Mouse (Mus musculus) liver, embryonic 13.5 days (tissue): ENCODE measurements around the gene Gm26602. TPM values are rescaled to one million over a fixed set of nuclear protein-coding genes. Genes with fewer than 3 reads are reported as not detected.
A peak's percentile ranks its signal among the peaks of the same experiment; 100 is the strongest.
"Not testable (repeated sequence)": the region's sequence is repeated elsewhere in the genome, so short reads cannot be mapped to it uniquely, and the experiment has no call there.

Experiments used
- ATAC-seq: fragments of 200-750 bp; cut with Nextera tagmentation; 2 replicates; pipeline ENCODE4 v1.8.0; 2017; ENCODE audit warnings: low read depth, mild to moderate bottlenecking, moderate number of reproducible peaks, moderate library complexity
- DNase-seq: peaks from one replicate; pipeline ENCODE4 v3.0.0; 2022
- H3K27ac ChIP-seq: fragments of 300-500 bp; sonication (generic); 2 replicates; pipeline ENCODE4 v1.5.1; 2015; ENCODE audit warnings: moderate library complexity, mild to moderate bottlenecking, inconsistent platforms
- H3K27me3 ChIP-seq: fragments of 300-500 bp; sonication (generic); 2 replicates; pipeline ENCODE4 v1.6.1; 2015; ENCODE audit warnings: mild to moderate bottlenecking, inconsistent platforms
- H3K36me3 ChIP-seq: fragments of 300-500 bp; sonication (generic); 2 replicates; pipeline ENCODE4 v1.6.1; 2015; ENCODE audit warnings: mild to moderate bottlenecking, inconsistent platforms
- H3K4me1 ChIP-seq: fragments of 300-500 bp; sonication (generic); replicated peaks from 2 replicates; pipeline ENCODE4 v1.6.1; 2015; ENCODE audit warnings: inconsistent platforms
- H3K4me2 ChIP-seq: fragments of 300-500 bp; sonication (generic); 2 replicates; pipeline ENCODE4 v1.6.1; 2015; ENCODE audit warnings: inconsistent platforms, mild to moderate bottlenecking, moderate library complexity
- H3K4me3 ChIP-seq: fragments of 300-500 bp; sonication (generic); replicated peaks from 2 replicates; pipeline ENCODE4 v1.5.1; 2015; ENCODE audit warnings: mild to moderate bottlenecking, inconsistent platforms
- H3K9ac ChIP-seq: fragments of 300-500 bp; sonication (generic); 2 replicates; pipeline ENCODE4 v1.6.1; 2015; ENCODE audit warnings: mild to moderate bottlenecking, inconsistent platforms
- H3K9me3 ChIP-seq: fragments of 300-500 bp; sonication (generic); replicated peaks from 2 replicates; pipeline ENCODE4 v1.6.1; 2016; ENCODE audit warnings: inconsistent platforms
- WGBS: fragments of 180-500 bp; shearing (Covaris S2); methylation state at CpG from one replicate; pipeline ENCODE4 v1.1.7; 2015; ENCODE audit not compliant: insufficient replicate concordance; 5-methylcytosine and 5-hydroxymethylcytosine counted together
- polyA plus RNA-seq: library from polyadenylated mRNA; unstranded; fragments of >200 nt; fragmentation: Nextera tagmentation; extraction: Ambion mirVana; gene quantifications from 2 replicates; pipeline ENCODE4 v1.2.1, GENCODE M21; 2015

Gene Gm26602
- polyA plus RNA-seq, 1 experiment from 2014 or later = not detected

GRCm38 (mm10) chr10:79886611-79887010 lies 24.0 kb upstream of the Gm26602 start:
- Histone ChIP-seq H3K27me3 (peaks cover 13% of the 10 kb centered on the region; the same call in 1 of the 2 replicates), H3K9ac (no peak overlapping the region), H3K4me2 (no peak overlapping the region), H3K27ac (no peak overlapping the region), H3K4me1 (peaks cover 24% of the 10 kb centered on the region), H3K9me3 (no peaks in the 10 kb centered on the region), H3K36me3 (no peaks in the 10 kb centered on the region), H3K4me3 (no peak overlapping the region)
- no peak for DNase-seq
- 74% methylated on average over 8 of the region's 8 CpGs for WGBS
- no peak for ATAC-seq

- Histone ChIP-seq H3K4me1 (peaks cover 2% of the 10 kb centered on the region; the same call in 1 of the 2 replicates), H3K9me3 (no peaks in the 10 kb centered on the region), H3K27me3 (no peaks in the 10 kb centered on the region), H3K36me3 (no peaks in the 10 kb centered on the region), H3K9ac (no peak overlapping the region), H3K4me2 (no peak overlapping the region), H3K4me3 (no peak overlapping the region), H3K27ac (no peak overlapping the region)
- WGBS = 66% methylated on average over 2 of the region's 2 CpGs
- no peak for DNase-seq
- ATAC-seq = no peak
These were observed 21.3 kb upstream of the Gm26602 start for GRCm38 (mm10) chr10:79889386-79889785.

GRCm38 (mm10) chr10:79890670-79891069 lies 20.0 kb upstream of the Gm26602 start, which contains the start of gene Cfd:
TSS of gene Cfd (plus strand) at chr10:79890853.
- Histone ChIP-seq H3K4me1 (0 out of 2 replicates have a peak, but pooled peaks cover 2% of the 10 kb centered on the region), H3K4me3 (no peak within 1 kb of the TSS), H3K27ac (no peak within 1 kb of the TSS), H3K9me3 (no peaks in the 10 kb centered on the region), H3K9ac (no peak within 1 kb of the TSS), H3K36me3 (peaks cover 7% of the 10 kb centered on the region; the same call in 1 of the 2 replicates), H3K4me2 (no peak within 1 kb of the TSS), H3K27me3 (no peaks in the 10 kb centered on the region)
- DNase-seq = no peak
- WGBS = 54% methylated on average over 5 of the region's 5 CpGs
- no peak for ATAC-seq

- peak; percentile 69 for DNase-seq
- H3K27me3 ChIP-seq, H3K27ac ChIP-seq, H3K4me2 ChIP-seq, H3K9ac ChIP-seq, H3K4me3 ChIP-seq, H3K9me3 ChIP-seq: not testable (repeated sequence)
- peak; percentile 42; the same call in 1 of the 2 replicates for ATAC-seq
- WGBS = 38% methylated on average over 22 of the region's 22 CpGs
- Histone ChIP-seq H3K36me3 (peaks cover 17% of the 10 kb centered on the region), H3K4me1 (peaks cover 12% of the 10 kb centered on the region)
These were observed 18.1 kb upstream of the Gm26602 start for GRCm38 (mm10) chr10:79892451-79893118.

GRCm38 (mm10) chr10:79896306-79896705 lies 14.3 kb upstream of the Gm26602 start:
- Histone ChIP-seq H3K27ac (no peak overlapping the region), H3K4me1 (peaks cover 25% of the 10 kb centered on the region), H3K9me3 (no peaks in the 10 kb centered on the region), H3K27me3 (no peaks in the 10 kb centered on the region), H3K4me3 (no peak overlapping the region), H3K36me3 (peaks cover 34% of the 10 kb centered on the region), H3K4me2 (no peak overlapping the region), H3K9ac (no peak overlapping the region)
- WGBS = 88% methylated on average over 16 of the region's 16 CpGs
- ATAC-seq (no peak), DNase-seq (no peak)

GRCm38 (mm10) chr10:79896814-79897213 lies 13.8 kb upstream of the Gm26602 start:
- DNase-seq (no peak), ATAC-seq (peak; percentile 23)
- H3K4me1 ChIP-seq = peaks cover 25% of the 10 kb centered on the region
- WGBS = 76% methylated on average over 13 of the region's 13 CpGs
- peaks cover 34% of the 10 kb centered on the region for H3K36me3 ChIP-seq
- no peak overlapping the region for H3K9ac ChIP-seq
- H3K4me3 ChIP-seq = no peak overlapping the region
- peak overlapping the region; percentile 31 for H3K27ac ChIP-seq
- H3K4me2 ChIP-seq = no peak overlapping the region
- no peaks in the 10 kb centered on the region for H3K27me3 ChIP-seq
- H3K9me3 ChIP-seq = no peaks in the 10 kb centered on the region

- Histone ChIP-seq H3K27me3 (no peaks in the 10 kb centered on the region), H3K9me3 (no peaks in the 10 kb centered on the region), H3K36me3 (peaks cover 38% of the 10 kb centered on the region), H3K27ac (peak overlapping the region; percentile 50), H3K4me2 (peak overlapping the region; percentile 29), H3K4me1 (peaks cover 25% of the 10 kb centered on the region), H3K9ac (no peak overlapping the region; the same call in 1 of the 2 replicates), H3K4me3 (no peak overlapping the region)
- DNase-seq (no peak), ATAC-seq (peak; percentile 60)
- WGBS = 55% methylated on average over 20 of the region's 20 CpGs
These were observed 13.1 kb upstream of the Gm26602 start for GRCm38 (mm10) chr10:79897316-79898245.

GRCm38 (mm10) chr10:79900951-79901410 lies 9.7 kb upstream of the Gm26602 start:
- no peak overlapping the region for H3K4me3 ChIP-seq
- no peaks in the 10 kb centered on the region for H3K9me3 ChIP-seq
- no peaks in the 10 kb centered on the region for H3K27me3 ChIP-seq
- H3K36me3 ChIP-seq = peaks cover 52% of the 10 kb centered on the region
- no peak overlapping the region for H3K27ac ChIP-seq
- H3K4me2 ChIP-seq = no peak overlapping the region
- ATAC-seq (no peak), DNase-seq (no peak)
- WGBS = 69% methylated on average over 2 of the region's 2 CpGs
- H3K9ac ChIP-seq = no peak overlapping the region
- peaks cover 23% of the 10 kb centered on the region for H3K4me1 ChIP-seq

- H3K4me1 ChIP-seq = peaks cover 25% of the 10 kb centered on the region
- H3K27ac ChIP-seq = no peak overlapping the region
- H3K27me3 ChIP-seq = no peaks in the 10 kb centered on the region
- 87% methylated on average over 9 of the region's 9 CpGs for WGBS
- H3K4me2 ChIP-seq = no peak overlapping the region
- no peak for ATAC-seq
- DNase-seq = no peak
- H3K36me3 ChIP-seq = peaks cover 53% of the 10 kb centered on the region
- no peaks in the 10 kb centered on the region for H3K9me3 ChIP-seq
- no peak overlapping the region for H3K9ac ChIP-seq
- H3K4me3 ChIP-seq = no peak overlapping the region
These were observed 3.9 kb upstream of the Gm26602 start for GRCm38 (mm10) chr10:79906712-79907111.

GRCm38 (mm10) chr10:79907415-79907814 lies 3.2 kb upstream of the Gm26602 start:
- H3K4me3 ChIP-seq = no peak overlapping the region
- no peaks in the 10 kb centered on the region for H3K27me3 ChIP-seq
- no peak overlapping the region for H3K9ac ChIP-seq
- H3K27ac ChIP-seq = 0 out of 2 replicates have a peak overlapping the region, but pooled peaks have one; percentile 96
- H3K4me1 ChIP-seq = peaks cover 31% of the 10 kb centered on the region
- no peaks in the 10 kb centered on the region for H3K9me3 ChIP-seq
- no peak for DNase-seq
- peaks cover 56% of the 10 kb centered on the region for H3K36me3 ChIP-seq
- H3K4me2 ChIP-seq = peak overlapping the region; percentile 69; the same call in 1 of the 2 replicates
- ATAC-seq = no peak
- 89% methylated on average over 10 of the region's 10 CpGs for WGBS
